Mouse (Mus musculus) right cerebral cortex, adult 18-20 months (tissue): Measurements from ENCODE around the gene Adam15.
A peak's percentile ranks its signal among the peaks of the same experiment; 100 is the strongest.

ENCODE experiments used
- DNase-seq: peaks from one replicate; pipeline ENCODE4 v3.0.0; 2022; ENCODE audit warnings: mixed read lengths

Adam15 gene

GRCm38 (mm10) chr3:89321183-89322130, 28.3 kb downstream of the Adam15 start:
- DNase-seq = peak; percentile 39

- peak; percentile 59 for DNase-seq
These were observed 29.1 kb downstream of the Adam15 start for GRCm38 (mm10) chr3:89320581-89321182.

GRCm38 (mm10) chr3:89319591-89320350, 30.0 kb downstream of the Adam15 start:
- DNase-seq = peak; percentile 65

GRCm38 (mm10) chr3:89318971-89319590, 30.7 kb downstream of the Adam15 start:
- DNase-seq = no peak

- no peak for DNase-seq
These were observed 31.5 kb downstream of the Adam15 start for GRCm38 (mm10) chr3:89318316-89318715.

- DNase-seq = peak; percentile 32
These were observed 32.5 kb downstream of the Adam15 start for GRCm38 (mm10) chr3:89317246-89317645.

- peak; percentile 91 for DNase-seq
These were observed 33.0 kb downstream of the Adam15 start for GRCm38 (mm10) chr3:89316833-89317232.

GRCm38 (mm10) chr3:89315930-89316831, 33.6 kb downstream of the Adam15 start:
- DNase-seq = peak; percentile 51

GRCm38 (mm10) chr3:89315195-89315929, 34.4 kb downstream of the Adam15 start:
- DNase-seq = peak; percentile 73

GRCm38 (mm10) chr3:89314791-89315190, 35.0 kb downstream of the Adam15 start:
- no peak for DNase-seq

- no peak for DNase-seq
These were observed 35.5 kb downstream of the Adam15 start for GRCm38 (mm10) chr3:89314340-89314739.

- peak; percentile 53 for DNase-seq
These were observed 41.7 kb downstream of the Adam15 start for GRCm38 (mm10) chr3:89308089-89308488.

GRCm38 (mm10) chr3:89305551-89306325, 44.1 kb downstream of the Adam15 start:
- DNase-seq = no peak

GRCm38 (mm10) chr3:89305105-89305504, 44.7 kb downstream of the Adam15 start:
- no peak for DNase-seq

GRCm38 (mm10) chr3:89304440-89304839, 45.4 kb downstream of the Adam15 start:
- no peak for DNase-seq

- no peak for DNase-seq
These were observed 49.3 kb downstream of the Adam15 start for GRCm38 (mm10) chr3:89300514-89300913.

GRCm38 (mm10) chr3:89300071-89300470, 49.7 kb downstream of the Adam15 start:
- no peak for DNase-seq

- DNase-seq = peak; percentile 44
These were observed 50.3 kb downstream of the Adam15 start for GRCm38 (mm10) chr3:89299499-89299898.

GRCm38 (mm10) chr3:89298908-89299307, 50.9 kb downstream of the Adam15 start:
- DNase-seq = no peak

- DNase-seq = no peak
These were observed 52.9 kb downstream of the Adam15 start for GRCm38 (mm10) chr3:89296761-89297396.
